Mouse (Mus musculus) neural tube, embryonic 13.5 days (tissue): ENCODE data around the gene Dab2ip. TPM values are rescaled to one million over a fixed set of nuclear protein-coding genes. Genes with fewer than 3 reads are reported as not detected.

Source experiments
- ATAC-seq: fragments of 200-750 bp; cut with Nextera tagmentation; 2 replicates; pipeline ENCODE4 v1.8.0; 2017; ENCODE audit warnings: low read depth, mild to moderate bottlenecking, moderate TSS enrichment, moderate library complexity
- H3K27ac ChIP-seq: fragments of 300-500 bp; sonication (generic); replicated peaks from 2 replicates; pipeline ENCODE4 v1.5.1; 2015; ENCODE audit warnings: moderate library complexity, mild to moderate bottlenecking, inconsistent platforms
- H3K27me3 ChIP-seq: fragments of 300-500 bp; sonication (generic); 2 replicates; pipeline ENCODE4 v1.6.1; 2015; ENCODE audit warnings: mild to moderate bottlenecking, inconsistent platforms
- H3K36me3 ChIP-seq: fragments of 300-500 bp; sonication (generic); 2 replicates; pipeline ENCODE4 v1.6.1; 2015; ENCODE audit warnings: mild to moderate bottlenecking, inconsistent platforms
- H3K4me1 ChIP-seq: fragments of 300-500 bp; sonication (generic); replicated peaks from 2 replicates; pipeline ENCODE4 v1.6.1; 2015; ENCODE audit warnings: inconsistent platforms
- H3K4me2 ChIP-seq: fragments of 300-500 bp; sonication (generic); 2 replicates; pipeline ENCODE4 v1.6.1; 2015; ENCODE audit warnings: inconsistent platforms, mild to moderate bottlenecking, moderate library complexity
- H3K4me3 ChIP-seq: fragments of 300-500 bp; sonication (generic); 2 replicates; pipeline ENCODE4 v1.5.1; 2015; ENCODE audit warnings: mild to moderate bottlenecking, inconsistent platforms
- H3K9ac ChIP-seq: fragments of 300-500 bp; sonication (generic); 2 replicates; pipeline ENCODE4 v1.6.1; 2015; ENCODE audit warnings: moderate library complexity, mild to moderate bottlenecking, inconsistent platforms
- H3K9me3 ChIP-seq: fragments of 300-500 bp; sonication (generic); 2 replicates; pipeline ENCODE4 v1.6.1; 2016; ENCODE audit warnings: inconsistent platforms
- WGBS: fragments of 180-500 bp; shearing (Covaris S2); methylation state at CpG from one replicate; pipeline ENCODE4 v1.1.7; 2015; 5-methylcytosine and 5-hydroxymethylcytosine counted together
- polyA plus RNA-seq: library from polyadenylated mRNA; unstranded; fragments of >200 nt; fragmentation: Nextera tagmentation; extraction: Ambion mirVana; gene quantifications from 2 replicates; pipeline ENCODE4 v1.2.1, GENCODE M21; 2015

Dab2ip gene
- polyA plus RNA-seq, 1 experiment from 2014 or later = 67.4 TPM

GRCm38 (mm10) chr2:35588368-35588767, 30.3 kb downstream of the Dab2ip start:
- Histone ChIP-seq H3K27ac (no peak overlapping the region), H3K9ac (no peak overlapping the region), H3K27me3 (peaks cover 27% of the 10 kb centered on the region), H3K4me1 (peaks cover 36% of the 10 kb centered on the region), H3K4me2 (no peak overlapping the region), H3K36me3 (no peaks in the 10 kb centered on the region), H3K9me3 (no peaks in the 10 kb centered on the region), H3K4me3 (no peak overlapping the region)
- no peak for ATAC-seq
- WGBS = 54% methylated on average over 9 of the region's 9 CpGs

GRCm38 (mm10) chr2:35589385-35589784, 31.3 kb downstream of the Dab2ip start:
- H3K27me3 ChIP-seq = peaks cover 17% of the 10 kb centered on the region
- no peak overlapping the region for H3K9ac ChIP-seq
- no peaks in the 10 kb centered on the region for H3K9me3 ChIP-seq
- H3K36me3 ChIP-seq = no peaks in the 10 kb centered on the region
- ATAC-seq = no peak
- H3K4me1 ChIP-seq = peaks cover 34% of the 10 kb centered on the region
- no peak overlapping the region for H3K4me2 ChIP-seq
- 71% methylated on average over 10 of the region's 10 CpGs for WGBS
- H3K27ac ChIP-seq = no peak overlapping the region
- no peak overlapping the region for H3K4me3 ChIP-seq

GRCm38 (mm10) chr2:35589800-35590199, 31.7 kb downstream of the Dab2ip start:
- WGBS = 90% methylated on average over 4 of the region's 4 CpGs
- Histone ChIP-seq H3K27me3 (peaks cover 13% of the 10 kb centered on the region), H3K4me2 (no peak overlapping the region), H3K36me3 (no peaks in the 10 kb centered on the region), H3K27ac (no peak overlapping the region), H3K4me3 (no peak overlapping the region), H3K9ac (no peak overlapping the region), H3K4me1 (peaks cover 34% of the 10 kb centered on the region), H3K9me3 (no peaks in the 10 kb centered on the region)
- ATAC-seq = no peak

GRCm38 (mm10) chr2:35591961-35592724, 34.1 kb downstream of the Dab2ip start:
- Histone ChIP-seq H3K4me1 (peaks cover 28% of the 10 kb centered on the region), H3K9me3 (no peaks in the 10 kb centered on the region), H3K36me3 (no peaks in the 10 kb centered on the region), H3K4me3 (no peak overlapping the region), H3K9ac (no peak overlapping the region), H3K27ac (no peak overlapping the region), H3K4me2 (no peak overlapping the region), H3K27me3 (no peaks in the 10 kb centered on the region)
- 68% methylated on average over 14 of the region's 14 CpGs for WGBS
- ATAC-seq = no peak

GRCm38 (mm10) chr2:35592725-35593392, 34.8 kb downstream of the Dab2ip start:
- no peak overlapping the region for H3K27ac ChIP-seq
- no peaks in the 10 kb centered on the region for H3K27me3 ChIP-seq
- no peak for ATAC-seq
- peaks cover 24% of the 10 kb centered on the region for H3K4me1 ChIP-seq
- no peak overlapping the region for H3K9ac ChIP-seq
- H3K4me2 ChIP-seq = no peak overlapping the region
- 73% methylated on average over 9 of the region's 9 CpGs for WGBS
- no peaks in the 10 kb centered on the region for H3K9me3 ChIP-seq
- no peaks in the 10 kb centered on the region for H3K36me3 ChIP-seq
- H3K4me3 ChIP-seq = no peak overlapping the region

- peaks cover 13% of the 10 kb centered on the region for H3K4me1 ChIP-seq
- no peak for ATAC-seq
- no peaks in the 10 kb centered on the region for H3K27me3 ChIP-seq
- no peaks in the 10 kb centered on the region for H3K9me3 ChIP-seq
- no peak overlapping the region for H3K27ac ChIP-seq
- no peak overlapping the region for H3K4me2 ChIP-seq
- H3K36me3 ChIP-seq = no peaks in the 10 kb centered on the region
- H3K9ac ChIP-seq = no peak overlapping the region
- no peak overlapping the region for H3K4me3 ChIP-seq
- WGBS = 66% methylated on average over 7 of the region's 7 CpGs
These were observed 35.8 kb downstream of the Dab2ip start for GRCm38 (mm10) chr2:35593889-35594288.

- Histone ChIP-seq H3K9ac (no peak overlapping the region), H3K9me3 (no peaks in the 10 kb centered on the region), H3K4me2 (no peak overlapping the region), H3K36me3 (no peaks in the 10 kb centered on the region), H3K27me3 (no peaks in the 10 kb centered on the region), H3K4me1 (peaks cover 11% of the 10 kb centered on the region), H3K4me3 (no peak overlapping the region), H3K27ac (no peak overlapping the region)
- ATAC-seq = no peak
- 40% methylated on average over 1 of the region's 1 CpGs for WGBS
These were observed 37.0 kb downstream of the Dab2ip start for GRCm38 (mm10) chr2:35595102-35595501.

- Histone ChIP-seq H3K36me3 (no peaks in the 10 kb centered on the region), H3K4me3 (no peak overlapping the region), H3K4me2 (no peak overlapping the region), H3K27me3 (no peaks in the 10 kb centered on the region), H3K9ac (no peak overlapping the region), H3K4me1 (peaks cover 11% of the 10 kb centered on the region), H3K9me3 (no peaks in the 10 kb centered on the region), H3K27ac (no peak overlapping the region)
- ATAC-seq = no peak
- WGBS = 65% methylated on average over 5 of the region's 5 CpGs
These were observed 37.7 kb downstream of the Dab2ip start for GRCm38 (mm10) chr2:35595718-35596117.

- no peak overlapping the region for H3K9ac ChIP-seq
- H3K27me3 ChIP-seq = no peaks in the 10 kb centered on the region
- H3K9me3 ChIP-seq = no peaks in the 10 kb centered on the region
- no peak overlapping the region for H3K4me2 ChIP-seq
- WGBS = 85% methylated on average over 4 of the region's 4 CpGs
- no peak for ATAC-seq
- H3K4me1 ChIP-seq = peaks cover 11% of the 10 kb centered on the region
- H3K4me3 ChIP-seq = no peak overlapping the region
- H3K36me3 ChIP-seq = no peaks in the 10 kb centered on the region
- H3K27ac ChIP-seq = no peak overlapping the region
These were observed 38.7 kb downstream of the Dab2ip start for GRCm38 (mm10) chr2:35596796-35597195.

GRCm38 (mm10) chr2:35598819-35599218, 40.8 kb downstream of the Dab2ip start:
- no peak for ATAC-seq
- no peaks in the 10 kb centered on the region for H3K27me3 ChIP-seq
- WGBS = 71% methylated on average over 3 of the region's 3 CpGs
- no peaks in the 10 kb centered on the region for H3K36me3 ChIP-seq
- no peak overlapping the region for H3K9ac ChIP-seq
- H3K4me2 ChIP-seq = no peak overlapping the region
- H3K4me3 ChIP-seq = no peak overlapping the region
- H3K27ac ChIP-seq = no peak overlapping the region
- H3K9me3 ChIP-seq = no peaks in the 10 kb centered on the region
- H3K4me1 ChIP-seq = peaks cover 3% of the 10 kb centered on the region; the same call in 1 of the 2 replicates

- ATAC-seq = no peak
- Histone ChIP-seq H3K27me3 (no peaks in the 10 kb centered on the region), H3K27ac (no peak overlapping the region), H3K4me2 (no peak overlapping the region), H3K9me3 (no peaks in the 10 kb centered on the region), H3K4me1 (peaks cover 17% of the 10 kb centered on the region), H3K9ac (no peak overlapping the region), H3K36me3 (no peaks in the 10 kb centered on the region), H3K4me3 (no peak overlapping the region)
- 84% methylated on average over 3 of the region's 3 CpGs for WGBS
These were observed 43.6 kb downstream of the Dab2ip start for GRCm38 (mm10) chr2:35601665-35602064.

GRCm38 (mm10) chr2:35607476-35607875, 49.4 kb downstream of the Dab2ip start:
- Histone ChIP-seq H3K9me3 (no peaks in the 10 kb centered on the region), H3K9ac (no peak overlapping the region), H3K4me3 (no peak overlapping the region), H3K27ac (no peak overlapping the region), H3K27me3 (no peaks in the 10 kb centered on the region), H3K4me2 (no peak overlapping the region), H3K36me3 (no peaks in the 10 kb centered on the region), H3K4me1 (peaks cover 62% of the 10 kb centered on the region)
- ATAC-seq = no peak
- WGBS = 4% methylated on average over 8 of the region's 8 CpGs
